Mouse (Mus musculus) limb, embryonic 10.5 days (tissue): ENCODE measurements around the gene Steap3. TPM values are rescaled to one million over a fixed set of nuclear protein-coding genes. Genes with fewer than 3 reads are reported as not detected.

ENCODE experiments used
- DNase-seq: peaks from one replicate; pipeline ENCODE4 v3.0.0-alpha.2; 2017; ENCODE audit warnings: low spot score
- H3K27ac ChIP-seq: fragments of 300-500 bp; sonication (generic); 2 replicates; pipeline ENCODE4 v1.5.1; 2016; ENCODE audit warnings: mild to moderate bottlenecking
- H3K27me3 ChIP-seq: fragments of 300-500 bp; sonication (generic); 2 replicates; pipeline ENCODE4 v1.6.1; 2016; ENCODE audit warnings: low read depth, mild to moderate bottlenecking; ENCODE audit not compliant: poor library complexity, severe bottlenecking
- H3K36me3 ChIP-seq: fragments of 300-500 bp; sonication (generic); 2 replicates; pipeline ENCODE4 v1.6.1; 2016; ENCODE audit warnings: mild to moderate bottlenecking, moderate library complexity
- H3K4me1 ChIP-seq: fragments of 300-500 bp; sonication (generic); 2 replicates; pipeline ENCODE4 v1.6.1; 2016
- H3K4me3 ChIP-seq: fragments of 300-500 bp; sonication (generic); 2 replicates; pipeline ENCODE4 v1.5.1; 2016; ENCODE audit warnings: mild to moderate bottlenecking, moderate library complexity
- H3K9me3 ChIP-seq: fragments of 300-500 bp; sonication (generic); replicated peaks from 2 replicates; pipeline ENCODE4 v1.6.1; 2016; ENCODE audit warnings: mild to moderate bottlenecking
- WGBS: fragments of 180-500 bp; shearing (Covaris S2); methylation state at CpG from one replicate; pipeline ENCODE4 v1.1.7; 2016; 5-methylcytosine and 5-hydroxymethylcytosine counted together
- polyA plus RNA-seq: library from polyadenylated mRNA; unstranded; fragments of >200 nt; fragmentation: Nextera tagmentation; extraction: Ambion mirVana; gene quantifications from 2 replicates; pipeline ENCODE4 v1.2.1, GENCODE M21; 2016

Gene Steap3
- polyA plus RNA-seq, 1 experiment from 2014 or later, result 4.5 TPM

- 71% methylated on average over 6 of the region's 6 CpGs for WGBS
- Histone ChIP-seq H3K4me1 (peaks cover 14% of the 10 kb centered on the region), H3K27me3 (no peaks in the 10 kb centered on the region), H3K27ac (no peak overlapping the region), H3K4me3 (no peak overlapping the region), H3K36me3 (no peaks in the 10 kb centered on the region), H3K9me3 (no peaks in the 10 kb centered on the region)
- no peak for DNase-seq
Measured at GRCm38 (mm10) chr1:120220841-120221240, 51.7 kb downstream of the Steap3 start.

DNA sequence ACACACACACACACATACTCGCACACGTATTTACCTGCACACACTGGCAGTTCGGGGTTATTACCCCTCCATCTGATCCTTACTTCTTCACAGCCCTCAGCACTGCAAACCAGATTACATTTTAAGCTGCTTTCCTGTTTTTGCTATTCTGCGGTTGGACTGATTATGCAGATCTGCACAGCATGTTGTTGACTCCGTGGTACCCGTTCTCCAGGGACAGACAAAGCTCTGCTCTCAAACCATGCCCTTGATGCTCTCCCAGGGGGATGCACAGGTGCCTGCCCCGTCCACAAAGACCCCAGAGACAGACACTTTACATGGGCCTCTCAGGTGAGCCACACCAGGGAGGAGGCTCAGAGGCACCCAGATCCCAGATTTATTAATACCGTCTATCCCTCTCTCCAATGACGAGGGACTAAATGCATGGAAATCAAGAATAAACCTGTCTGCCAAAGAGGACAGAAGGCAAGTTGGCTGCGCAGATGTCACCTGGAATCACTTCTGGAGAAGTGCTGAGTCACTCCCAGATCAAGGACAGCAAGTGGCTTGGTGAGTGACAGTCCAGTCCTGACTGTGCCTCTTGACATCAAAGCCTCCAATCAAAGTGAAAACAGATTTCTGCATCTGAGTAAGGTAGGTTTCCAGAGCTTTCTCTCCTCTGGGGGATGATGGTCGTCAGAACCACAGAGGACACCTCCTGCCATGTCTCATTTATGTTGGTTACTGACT lies 63.8 kb downstream of the Steap3 start:
- no peaks in the 10 kb centered on the region for H3K36me3 ChIP-seq
- 84% methylated on average over 11 of the region's 11 CpGs for WGBS
- no peaks in the 10 kb centered on the region for H3K27me3 ChIP-seq
- no peak overlapping the region for H3K4me3 ChIP-seq
- no peaks in the 10 kb centered on the region for H3K9me3 ChIP-seq
- DNase-seq, result no peak
- H3K27ac ChIP-seq, result no peak overlapping the region
- no peaks in the 10 kb centered on the region for H3K4me1 ChIP-seq

- no peaks in the 10 kb centered on the region for H3K9me3 ChIP-seq
- no peaks in the 10 kb centered on the region for H3K36me3 ChIP-seq
- no peak overlapping the region for H3K27ac ChIP-seq
- H3K4me1 ChIP-seq, result no peaks in the 10 kb centered on the region
- no peak overlapping the region for H3K4me3 ChIP-seq
- no peaks in the 10 kb centered on the region for H3K27me3 ChIP-seq
- 85% methylated on average over 6 of the region's 6 CpGs for WGBS
- no peak for DNase-seq
Measured at GRCm38 (mm10) chr1:120207568-120207967, 64.9 kb downstream of the Steap3 start.

- H3K4me3 ChIP-seq, result no peak overlapping the region
- no peak overlapping the region for H3K27ac ChIP-seq
- no peaks in the 10 kb centered on the region; the same call in 1 of the 2 replicates for H3K4me1 ChIP-seq
- H3K9me3 ChIP-seq, result no peaks in the 10 kb centered on the region
- H3K27me3 ChIP-seq, result no peaks in the 10 kb centered on the region
- 50% methylated on average over 1 of the region's 1 CpGs for WGBS
- H3K36me3 ChIP-seq, result no peaks in the 10 kb centered on the region
- DNase-seq, result no peak
Measured at GRCm38 (mm10) chr1:120204834-120205233, 67.7 kb downstream of the Steap3 start.

DNA sequence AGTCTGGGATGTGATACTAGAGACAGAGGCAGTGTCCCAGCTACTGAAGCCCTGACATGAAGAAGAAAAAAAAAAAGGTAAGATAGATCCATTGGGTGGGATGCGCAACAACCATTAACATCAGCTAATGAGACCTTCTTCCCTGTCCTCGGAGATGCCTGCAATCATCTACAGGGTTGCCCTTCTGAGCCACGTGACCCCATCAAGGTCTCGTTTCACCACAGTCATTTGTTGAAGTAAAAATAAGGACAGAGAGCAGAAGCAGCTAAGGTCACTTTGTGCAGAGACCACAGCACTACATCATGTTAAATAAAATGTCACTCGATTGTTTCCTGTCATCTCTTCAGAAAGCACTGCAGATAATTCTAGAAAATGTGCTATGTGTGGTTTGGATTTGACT lies 68.7 kb downstream of the Steap3 start:
- Histone ChIP-seq H3K27ac (no peak overlapping the region), H3K27me3 (no peaks in the 10 kb centered on the region), H3K36me3 (no peaks in the 10 kb centered on the region), H3K4me1 (no peaks in the 10 kb centered on the region; the same call in 1 of the 2 replicates), H3K9me3 (no peaks in the 10 kb centered on the region), H3K4me3 (no peak overlapping the region)
- 82% methylated on average over 5 of the region's 5 CpGs for WGBS
- no peak for DNase-seq

DNA sequence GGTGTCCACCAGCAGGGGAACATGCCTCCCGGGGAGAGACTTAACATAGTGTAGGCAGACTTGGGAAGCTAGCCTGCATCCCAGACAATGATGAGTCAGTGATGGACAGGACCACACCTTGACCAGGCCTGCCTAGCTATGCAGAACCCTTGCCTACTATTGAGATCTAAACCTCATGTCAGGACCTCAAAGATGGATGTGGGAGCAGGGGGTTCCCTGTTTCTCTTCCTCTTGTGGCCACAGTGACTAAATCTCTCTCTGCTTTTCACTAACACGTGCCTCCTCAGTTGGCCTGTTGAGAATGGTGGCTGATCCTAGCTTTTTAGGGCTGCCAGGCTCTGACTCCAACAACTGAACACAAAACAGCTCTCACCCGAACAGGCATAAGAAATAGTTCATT lies 70.0 kb downstream of the Steap3 start:
- Histone ChIP-seq H3K27me3 (no peaks in the 10 kb centered on the region), H3K27ac (no peak overlapping the region), H3K9me3 (no peaks in the 10 kb centered on the region), H3K4me3 (no peak overlapping the region), H3K4me1 (no peaks in the 10 kb centered on the region; the same call in 1 of the 2 replicates), H3K36me3 (no peaks in the 10 kb centered on the region)
- 69% methylated on average over 3 of the region's 3 CpGs for WGBS
- DNase-seq, result no peak

- Histone ChIP-seq H3K36me3 (no peaks in the 10 kb centered on the region), H3K9me3 (no peaks in the 10 kb centered on the region), H3K27ac (no peak overlapping the region), H3K27me3 (no peaks in the 10 kb centered on the region), H3K4me3 (no peak overlapping the region), H3K4me1 (no peaks in the 10 kb centered on the region; the same call in 1 of the 2 replicates)
- no peak for DNase-seq
- 81% methylated on average over 4 of the region's 4 CpGs for WGBS
Measured at GRCm38 (mm10) chr1:120198942-120199341, 73.6 kb downstream of the Steap3 start.

- Histone ChIP-seq H3K36me3 (no peaks in the 10 kb centered on the region), H3K9me3 (no peaks in the 10 kb centered on the region), H3K27me3 (no peaks in the 10 kb centered on the region), H3K4me1 (no peaks in the 10 kb centered on the region; the same call in 1 of the 2 replicates), H3K27ac (no peak overlapping the region), H3K4me3 (no peak overlapping the region)
- DNase-seq, result no peak
- 71% methylated on average over 3 of the region's 3 CpGs for WGBS
Measured at GRCm38 (mm10) chr1:120198151-120198550, 74.4 kb downstream of the Steap3 start.

DNA sequence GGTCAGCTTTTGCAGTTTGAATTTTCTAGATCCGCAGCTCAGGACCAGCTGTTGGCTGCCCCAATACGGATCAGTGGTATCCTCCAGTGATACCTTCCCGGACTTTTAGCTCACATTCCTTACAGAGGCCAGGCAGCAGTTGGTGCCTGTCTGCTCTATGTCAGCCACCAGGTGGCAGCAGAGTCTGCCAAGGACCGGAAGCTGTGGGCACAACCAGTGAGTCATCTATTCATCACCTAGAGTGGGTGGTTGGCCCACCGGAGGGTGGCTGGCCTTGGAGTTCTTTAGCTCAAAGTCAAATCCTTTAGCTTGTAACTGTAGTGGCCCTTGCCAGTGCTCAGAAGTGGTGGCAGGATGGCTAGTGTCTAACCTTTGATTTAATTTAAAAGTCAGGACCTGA lies 75.3 kb downstream of the Steap3 start:
- Histone ChIP-seq H3K36me3 (no peaks in the 10 kb centered on the region), H3K27me3 (no peaks in the 10 kb centered on the region), H3K4me1 (no peaks in the 10 kb centered on the region; the same call in 1 of the 2 replicates), H3K4me3 (no peak overlapping the region), H3K27ac (no peak overlapping the region), H3K9me3 (no peaks in the 10 kb centered on the region)
- 18% methylated on average over 5 of the region's 5 CpGs for whole genome bisulfite sequencing
- peak; percentile 83 for DNase-seq

DNA sequence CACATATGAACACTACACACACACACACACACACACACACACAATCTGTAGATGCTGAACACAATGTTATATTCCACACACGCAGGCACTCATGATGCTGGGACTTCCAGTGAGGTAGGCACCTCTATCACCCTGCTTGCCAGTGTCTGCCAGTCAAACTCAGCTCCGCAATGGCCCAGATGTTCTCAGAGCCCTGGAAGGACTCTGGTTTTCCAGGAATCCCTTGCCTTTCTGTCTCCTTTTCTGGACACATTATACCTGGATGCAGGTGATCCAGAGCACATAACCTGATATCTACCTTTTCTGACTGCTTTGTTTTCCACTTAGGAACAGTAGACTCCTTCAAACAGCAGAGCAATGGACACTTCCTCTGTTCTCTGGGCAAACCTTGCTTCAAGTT lies 75.8 kb downstream of the Steap3 start:
- DNase-seq, result no peak
- Histone ChIP-seq H3K36me3 (no peaks in the 10 kb centered on the region), H3K4me1 (no peaks in the 10 kb centered on the region; the same call in 1 of the 2 replicates), H3K27me3 (no peaks in the 10 kb centered on the region), H3K27ac (no peak overlapping the region), H3K9me3 (no peaks in the 10 kb centered on the region), H3K4me3 (no peak overlapping the region)
- 85% methylated on average over 2 of the region's 2 CpGs for WGBS

GRCm38 (mm10) chr1:120195947-120196346 lies 76.6 kb downstream of the Steap3 start:
- H3K27me3 ChIP-seq, result no peaks in the 10 kb centered on the region
- H3K4me3 ChIP-seq, result no peak overlapping the region
- 77% methylated on average over 5 of the region's 5 CpGs for WGBS
- H3K27ac ChIP-seq, result no peak overlapping the region
- no peaks in the 10 kb centered on the region for H3K36me3 ChIP-seq
- no peaks in the 10 kb centered on the region; the same call in 1 of the 2 replicates for H3K4me1 ChIP-seq
- no peak for DNase-seq
- H3K9me3 ChIP-seq, result no peaks in the 10 kb centered on the region

DNA sequence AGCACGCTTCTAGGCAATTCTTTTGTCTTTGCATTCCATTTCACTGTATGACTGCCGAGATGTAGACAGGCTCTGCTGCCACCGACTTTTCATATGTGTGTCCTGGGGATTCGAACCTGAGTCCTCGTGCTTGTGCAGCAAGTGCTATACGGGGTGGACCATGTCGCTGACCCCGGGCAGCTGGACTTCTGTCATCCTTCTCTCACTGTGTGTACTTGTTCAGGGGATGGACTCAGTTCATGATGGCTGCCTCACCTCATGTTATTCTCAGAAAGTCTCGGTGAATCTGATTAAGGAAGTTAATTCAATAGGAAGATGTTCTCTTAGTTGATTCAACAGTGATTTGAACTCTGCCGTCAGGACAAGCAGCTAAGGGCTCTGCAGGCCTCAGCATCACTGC lies 78.9 kb downstream of the Steap3 start:
- Histone ChIP-seq H3K4me3 (no peak overlapping the region), H3K4me1 (no peaks in the 10 kb centered on the region), H3K27me3 (no peaks in the 10 kb centered on the region), H3K27ac (no peak overlapping the region), H3K9me3 (no peaks in the 10 kb centered on the region), H3K36me3 (no peaks in the 10 kb centered on the region)
- 95% methylated on average over 10 of the region's 10 CpGs for WGBS
- DNase-seq, result no peak

- H3K36me3 ChIP-seq, result no peaks in the 10 kb centered on the region
- 82% methylated on average over 6 of the region's 6 CpGs for WGBS
Measured at GRCm38 (mm10) chr1:120192321-120192720, 80.2 kb downstream of the Steap3 start.

GRCm38 (mm10) chr1:120190946-120191345 lies 81.6 kb downstream of the Steap3 start:
- no peaks in the 10 kb centered on the region for H3K9me3 ChIP-seq
- H3K27me3 ChIP-seq, result no peaks in the 10 kb centered on the region
- no peak overlapping the region for H3K4me3 ChIP-seq
- no peak for DNase-seq
- no peaks in the 10 kb centered on the region for H3K4me1 ChIP-seq
- 89% methylated on average over 6 of the region's 6 CpGs for WGBS
- H3K27ac ChIP-seq, result no peak overlapping the region
- H3K36me3 ChIP-seq, result no peaks in the 10 kb centered on the region

More at GRCm38 (mm10) chr1:120192321-120192720, 80.2 kb downstream of the Steap3 start:
- no peaks in the 10 kb centered on the region for H3K4me1 ChIP-seq
- DNase-seq, result no peak
- H3K4me3 ChIP-seq, result no peak overlapping the region
- no peaks in the 10 kb centered on the region for H3K9me3 ChIP-seq
- no peak overlapping the region for H3K27ac ChIP-seq
- H3K27me3 ChIP-seq, result no peaks in the 10 kb centered on the region
